Mouse (Mus musculus): ENCODE data around the gene Mettl2. TPM values are rescaled to one million over a fixed set of nuclear protein-coding genes. Genes with fewer than 3 reads are reported as not detected.
"Not testable (repeated sequence)": the region's sequence is repeated elsewhere in the genome, so short reads cannot be mapped to it uniquely, and the experiment has no call there.

Gene Mettl2
- polyA plus RNA-seq, 1 experiment from 2014 or later = 22.3 TPM

- peaks cover 14% of the 10 kb centered on the region for H3K36me3 ChIP-seq (ENCODE audit: insufficient read depth, low read length)
- peak overlapping the region; percentile 83 for H3K4me2 ChIP-seq (ENCODE audit: low read length)
- H3K9ac ChIP-seq (ENCODE audit: low read depth, low read length) = peak overlapping the region; percentile 65
- no peak overlapping the region for H3K27ac ChIP-seq
- H3K4me1 ChIP-seq (replicated peaks; ENCODE audit: insufficient read depth, low read length) = peaks cover 8% of the 10 kb centered on the region; the same call in 1 of the 2 replicates
- peak overlapping the region; percentile 78 for H3K4me3 ChIP-seq (replicated peaks; ENCODE audit: low read depth, low read length)
- no peaks in the 10 kb centered on the region for H3K27me3 ChIP-seq (ENCODE audit: insufficient read depth, low read length)
- DNase-seq (ENCODE audit: low spot score) (no peak), ATAC-seq (replicated peaks; ENCODE audit: low FRiP score, low read depth) (0 out of 2 replicates have a peak, but pooled peaks have one; percentile 2)
- TF ChIP-seq CTCF (IDR thresholded peaks at IDR 0.05; ENCODE audit: low read depth) = no peak
- no peaks in the 10 kb centered on the region for H3K9me3 ChIP-seq (replicated peaks; ENCODE audit: low read length)
- under 1% methylated on average over 48 of the region's 49 CpGs for WGBS
These were observed 350 bp downstream of the Mettl2 start for GRCm38 (mm10) chr11:105126520-105127029.

- 90% methylated on average over 7 of the region's 7 CpGs for WGBS
- Histone ChIP-seq H3K9me3 (replicated peaks; ENCODE audit: low read length) (no peaks in the 10 kb centered on the region), H3K4me1 (replicated peaks; ENCODE audit: insufficient read depth, low read length) (no peaks in the 10 kb centered on the region), H3K27ac (no peak overlapping the region), H3K4me2 (ENCODE audit: low read length) (no peak overlapping the region), H3K4me3 (replicated peaks; ENCODE audit: low read depth, low read length) (no peak overlapping the region), H3K9ac (ENCODE audit: low read depth, low read length) (no peak overlapping the region), H3K27me3 (ENCODE audit: insufficient read depth, low read length) (no peaks in the 10 kb centered on the region), H3K36me3 (ENCODE audit: insufficient read depth, low read length) (peaks cover 60% of the 10 kb centered on the region; the same call in 1 of the 2 replicates)
- TF ChIP-seq CTCF (IDR thresholded peaks at IDR 0.05; ENCODE audit: low read depth) = no peak
- no peak for DNase-seq (ENCODE audit: low spot score)
- ATAC-seq (replicated peaks; ENCODE audit: low FRiP score, low read depth) = no peak
These were observed 9.5 kb downstream of the Mettl2 start for GRCm38 (mm10) chr11:105135692-105136091.

- H3K36me3 ChIP-seq (ENCODE audit: insufficient read depth, low read length) = peaks cover 64% of the 10 kb centered on the region; the same call in 1 of the 2 replicates
- 89% methylated on average over 2 of the region's 2 CpGs for WGBS
- ATAC-seq (replicated peaks; ENCODE audit: low FRiP score, low read depth) = not testable (repeated sequence)
These were observed 11.0 kb downstream of the Mettl2 start for GRCm38 (mm10) chr11:105137255-105137654.

GRCm38 (mm10) chr11:105140512-105140911 is 14.3 kb downstream of the Mettl2 start:
- H3K36me3 ChIP-seq (ENCODE audit: insufficient read depth, low read length) = peaks cover 42% of the 10 kb centered on the region; the same call in 1 of the 2 replicates
- not testable (repeated sequence) for H3K27ac ChIP-seq; ATAC-seq (replicated peaks; ENCODE audit: low FRiP score, low read depth); H3K4me1 ChIP-seq (replicated peaks; ENCODE audit: insufficient read depth, low read length); H3K9me3 ChIP-seq (replicated peaks; ENCODE audit: low read length); H3K4me3 ChIP-seq (replicated peaks; ENCODE audit: low read depth, low read length); H3K4me2 ChIP-seq (ENCODE audit: low read length); H3K27me3 ChIP-seq (ENCODE audit: insufficient read depth, low read length); DNase-seq (ENCODE audit: low spot score); H3K9ac ChIP-seq (ENCODE audit: low read depth, low read length)
- WGBS = 91% methylated on average over 7 of the region's 8 CpGs

More at GRCm38 (mm10) chr11:105137255-105137654, 11.0 kb downstream of the Mettl2 start:
- not testable (repeated sequence) for H3K9me3 ChIP-seq (replicated peaks; ENCODE audit: low read length); H3K27ac ChIP-seq; H3K4me3 ChIP-seq (replicated peaks; ENCODE audit: low read depth, low read length); H3K4me1 ChIP-seq (replicated peaks; ENCODE audit: insufficient read depth, low read length); DNase-seq (ENCODE audit: low spot score); H3K4me2 ChIP-seq (ENCODE audit: low read length); H3K27me3 ChIP-seq (ENCODE audit: insufficient read depth, low read length); H3K9ac ChIP-seq (ENCODE audit: low read depth, low read length)

GRCm38 (mm10) chr11:105141115-105141514 is 14.9 kb downstream of the Mettl2 start:
- Histone ChIP-seq H3K9me3 (replicated peaks; ENCODE audit: low read length) (no peaks in the 10 kb centered on the region), H3K4me3 (replicated peaks; ENCODE audit: low read depth, low read length) (no peak overlapping the region), H3K27ac (no peak overlapping the region), H3K4me1 (replicated peaks; ENCODE audit: insufficient read depth, low read length) (no peaks in the 10 kb centered on the region), H3K9ac (ENCODE audit: low read depth, low read length) (no peak overlapping the region), H3K4me2 (ENCODE audit: low read length) (no peak overlapping the region), H3K27me3 (ENCODE audit: insufficient read depth, low read length) (no peaks in the 10 kb centered on the region), H3K36me3 (ENCODE audit: insufficient read depth, low read length) (peaks cover 38% of the 10 kb centered on the region; the same call in 1 of the 2 replicates)
- ATAC-seq (replicated peaks; ENCODE audit: low FRiP score, low read depth) = 0 out of 2 replicates have a peak, but pooled peaks have one; percentile 29
- 60% methylated on average over 5 of the region's 5 CpGs for WGBS
- DNase-seq (ENCODE audit: low spot score) = peak; percentile 59
- TF ChIP-seq CTCF (IDR thresholded peaks at IDR 0.05; ENCODE audit: low read depth) = no peak

GRCm38 (mm10) chr11:105143564-105143963 is 17.3 kb downstream of the Mettl2 start:
- no peak for ATAC-seq (replicated peaks; ENCODE audit: low FRiP score, low read depth)
- Histone ChIP-seq H3K27ac (no peak overlapping the region), H3K36me3 (ENCODE audit: insufficient read depth, low read length) (peaks cover 19% of the 10 kb centered on the region; the same call in 1 of the 2 replicates), H3K4me2 (ENCODE audit: low read length) (no peak overlapping the region), H3K9me3 (replicated peaks; ENCODE audit: low read length) (no peaks in the 10 kb centered on the region), H3K9ac (ENCODE audit: low read depth, low read length) (no peak overlapping the region), H3K27me3 (ENCODE audit: insufficient read depth, low read length) (no peaks in the 10 kb centered on the region), H3K4me3 (replicated peaks; ENCODE audit: low read depth, low read length) (no peak overlapping the region), H3K4me1 (replicated peaks; ENCODE audit: insufficient read depth, low read length) (no peaks in the 10 kb centered on the region)
- TF ChIP-seq CTCF (IDR thresholded peaks at IDR 0.05; ENCODE audit: low read depth) = no peak
- no peak for DNase-seq (ENCODE audit: low spot score)

GRCm38 (mm10) chr11:105144084-105144483 is 17.9 kb downstream of the Mettl2 start:
- ATAC-seq (replicated peaks; ENCODE audit: low FRiP score, low read depth) (no peak), DNase-seq (ENCODE audit: low spot score) (no peak)
- H3K4me1 ChIP-seq (replicated peaks; ENCODE audit: insufficient read depth, low read length) = no peaks in the 10 kb centered on the region
- H3K4me3 ChIP-seq (replicated peaks; ENCODE audit: low read depth, low read length) = no peak overlapping the region
- H3K27ac ChIP-seq = no peak overlapping the region
- WGBS = 87% methylated on average over 3 of the region's 3 CpGs
- no peak for TF ChIP-seq CTCF (IDR thresholded peaks at IDR 0.05; ENCODE audit: low read depth)
- H3K27me3 ChIP-seq (ENCODE audit: insufficient read depth, low read length) = no peaks in the 10 kb centered on the region
- no peaks in the 10 kb centered on the region for H3K9me3 ChIP-seq (replicated peaks; ENCODE audit: low read length)
- H3K36me3 ChIP-seq (ENCODE audit: insufficient read depth, low read length) = peaks cover 15% of the 10 kb centered on the region; the same call in 1 of the 2 replicates
- H3K9ac ChIP-seq (ENCODE audit: low read depth, low read length) = no peak overlapping the region
- no peak overlapping the region for H3K4me2 ChIP-seq (ENCODE audit: low read length)
